Mouse (Mus musculus) MEL (cell line): Measurements from ENCODE around the gene Fam160a1.
A peak's percentile ranks its signal among the peaks of the same experiment; 100 is the strongest.

Source experiments
- CHD1 ChIP-seq: IDR thresholded peaks from 2 replicates; pipeline ENCODE4 v1.6.1; 2012; ENCODE audit warnings: low read depth, mild to moderate bottlenecking, inconsistent platforms, low read length, improper control_type of control experiment
- CTCF ChIP-seq, 3 experiments: IDR thresholded peaks in 2 of 3; conservative IDR thresholded peaks in 1 of 3; 2 replicates each; pipeline ENCODE4 v1.5.1; 2011 to 2012; ENCODE audit warnings: low read length in 3 of 3, low read depth in 2 of 3, mild to moderate bottlenecking in 2 of 3, improper control_type of control experiment in 1 of 3, inconsistent platforms in 1 of 3, mixed read lengths in 1 of 3, moderate library complexity in 1 of 3; ENCODE audit not compliant: control insufficient read depth in 1 of 3, insufficient read depth in 1 of 3, poor library complexity in 1 of 3, severe bottlenecking in 1 of 3
- ELF1 ChIP-seq: IDR thresholded peaks from 2 replicates; pipeline ENCODE4 v1.6.1; 2014; ENCODE audit warnings: low read depth, mild to moderate bottlenecking, inconsistent platforms, low read length, improper control_type of control experiment, moderate library complexity
- GATA1 ChIP-seq: IDR thresholded peaks from 2 replicates; pipeline ENCODE4 v1.6.1; 2011; ENCODE audit warnings: low read depth, low read length, improper control_type of control experiment
- HCFC1 ChIP-seq: IDR thresholded peaks from 2 replicates; pipeline ENCODE4 v1.6.1; 2012; ENCODE audit warnings: low read depth, mild to moderate bottlenecking, inconsistent platforms, low read length, improper control_type of control experiment, moderate library complexity
- MAFK ChIP-seq: IDR thresholded peaks from 2 replicates; pipeline ENCODE4 v1.6.1; 2011; ENCODE audit warnings: low read depth, mild to moderate bottlenecking, low read length, improper control_type of control experiment, borderline replicate concordance
- MEF2A ChIP-seq: IDR thresholded peaks from 2 replicates; pipeline ENCODE4 v1.6.1; 2014; ENCODE audit warnings: low read depth, mild to moderate bottlenecking, inconsistent platforms, low read length, improper control_type of control experiment; ENCODE audit not compliant: poor library complexity, insufficient replicate concordance, severe bottlenecking; ENCODE audit errors: extremely low read depth
- MXI1 ChIP-seq: IDR thresholded peaks from 2 replicates; pipeline ENCODE4 v1.6.1; 2011; ENCODE audit warnings: mild to moderate bottlenecking, low read depth, low read length, improper control_type of control experiment
- POLR2A ChIP-seq, 2 experiments: IDR thresholded peaks; 2 replicates each; pipeline ENCODE4 v1.6.1; 2011 to 2012; ENCODE audit warnings: low read length in 2 of 2, mild to moderate bottlenecking in 2 of 2, control low read depth in 1 of 2, improper control_type of control experiment in 1 of 2, low read depth in 1 of 2, moderate library complexity in 1 of 2; ENCODE audit not compliant: control insufficient read depth in 1 of 2, insufficient read depth in 1 of 2, poor library complexity in 1 of 2
- POLR2AphosphoS2 ChIP-seq: IDR thresholded peaks from 2 replicates; pipeline ENCODE4 v1.6.1; 2011; ENCODE audit warnings: low read length, improper control_type of control experiment
- RAD21 ChIP-seq: IDR thresholded peaks from 2 replicates; pipeline ENCODE4 v1.6.1; 2011; ENCODE audit warnings: mild to moderate bottlenecking, low read depth, low read length, improper control_type of control experiment
- RCOR1 ChIP-seq: IDR thresholded peaks from 2 replicates; pipeline ENCODE4 v1.6.1; 2012; ENCODE audit warnings: low read depth, mild to moderate bottlenecking, inconsistent platforms, low read length, improper control_type of control experiment
- TAL1 ChIP-seq: IDR thresholded peaks from 2 replicates; pipeline ENCODE4 v1.6.1; 2012; ENCODE audit warnings: mild to moderate bottlenecking, inconsistent platforms, low read length, moderate library complexity, mixed read lengths
- TBP ChIP-seq: IDR thresholded peaks from 2 replicates; pipeline ENCODE4 v1.8.0; 2011; ENCODE audit warnings: low read depth, low read length, improper control_type of control experiment

DNA sequence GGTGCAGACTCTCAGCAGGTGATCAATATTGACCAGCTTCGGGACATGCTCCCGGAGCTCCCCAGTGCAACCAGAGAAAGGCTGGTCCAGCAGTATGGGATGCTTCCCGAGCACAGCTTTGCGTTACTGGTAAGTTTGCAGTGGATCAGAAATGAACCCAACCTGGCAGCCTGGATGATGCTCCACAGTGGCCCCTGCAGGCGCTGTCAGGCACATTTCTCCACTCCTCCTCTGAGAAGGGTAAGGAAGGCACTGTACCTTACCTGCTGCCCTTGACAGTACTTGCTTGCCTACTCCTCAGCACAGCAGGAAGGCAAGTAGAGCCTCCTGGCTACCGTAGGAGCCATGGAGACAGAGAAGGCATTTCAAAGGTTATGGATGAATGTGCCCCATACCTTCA lies 198.2 kb downstream of the Fam160a1 start:
- TF ChIP-seq MEF2A = no peak
- no peak for TF ChIP-seq HCFC1
- TF ChIP-seq MAFK = no peak
- no peak for TF ChIP-seq MXI1
- no peak for TF ChIP-seq POLR2AphosphoS2
- no peak for TF ChIP-seq POLR2A (IDR thresholded peaks at IDR 0.05; ENCODE audit: control insufficient read depth in 1 of 2, insufficient read depth in 1 of 2, low read depth in 1 of 2, low read length in 2 of 2, poor library complexity in 1 of 2)
- no peak for TF ChIP-seq RAD21
- TF ChIP-seq CTCF (IDR thresholded peaks at IDR 0.05 in 2 of 3, conservative IDR thresholded peaks at IDR 0.05 in 1 of 3; ENCODE audit: control insufficient read depth in 1 of 3, insufficient read depth in 1 of 3, low read depth in 2 of 3, low read length in 3 of 3, poor library complexity in 1 of 3, severe bottlenecking in 1 of 3) = peak in 2 of 3 experiments; percentile 11 to 12; a peak in 2 of 6 replicates
- no peak for TF ChIP-seq CHD1
- no peak for TF ChIP-seq ELF1
- no peak for TF ChIP-seq RCOR1
- no peak for TF ChIP-seq TBP
- TF ChIP-seq TAL1 = no peak
- TF ChIP-seq GATA1 = no peak
